Mouse (Mus musculus): Measurements from ENCODE around the gene Rpf2. TPM values are rescaled to one million over a fixed set of nuclear protein-coding genes. Genes with fewer than 3 reads are reported as not detected.
A peak's percentile ranks its signal among the peaks of the same experiment; 100 is the strongest.

Rpf2 gene
- total RNA-seq, 1 experiment from 2014 or later, result 215 TPM

- peak; percentile 60 to 66 for ATAC-seq (replicated peaks in 1 of 2; ENCODE audit: insufficient read depth in 1 of 2, low FRiP score in 2 of 2, low TSS enrichment in 1 of 2, low read depth in 1 of 2, poor library complexity in 2 of 2, severe bottlenecking in 2 of 2)
Measured at GRCm38 (mm10) chr10:40189689-40190088, 57.1 kb downstream of the Rpf2 start.

GRCm38 (mm10) chr10:40188831-40189230 is 58.0 kb downstream of the Rpf2 start:
- no peak for ATAC-seq (replicated peaks in 1 of 2; ENCODE audit: insufficient read depth in 1 of 2, low FRiP score in 2 of 2, low TSS enrichment in 1 of 2, low read depth in 1 of 2, poor library complexity in 2 of 2, severe bottlenecking in 2 of 2)

- ATAC-seq (replicated peaks in 1 of 2; ENCODE audit: insufficient read depth in 1 of 2, low FRiP score in 2 of 2, low TSS enrichment in 1 of 2, low read depth in 1 of 2, poor library complexity in 2 of 2, severe bottlenecking in 2 of 2), result no peak
Measured at GRCm38 (mm10) chr10:40185956-40186355, 60.9 kb downstream of the Rpf2 start.

GRCm38 (mm10) chr10:40180011-40180410 is 66.8 kb downstream of the Rpf2 start:
- ATAC-seq (replicated peaks in 1 of 2; ENCODE audit: insufficient read depth in 1 of 2, low FRiP score in 2 of 2, low TSS enrichment in 1 of 2, low read depth in 1 of 2, poor library complexity in 2 of 2, severe bottlenecking in 2 of 2), result no peak

GRCm38 (mm10) chr10:40179142-40179541 is 67.7 kb downstream of the Rpf2 start:
- ATAC-seq (replicated peaks in 1 of 2; ENCODE audit: insufficient read depth in 1 of 2, low FRiP score in 2 of 2, low TSS enrichment in 1 of 2, low read depth in 1 of 2, poor library complexity in 2 of 2, severe bottlenecking in 2 of 2), result no peak

- ATAC-seq (replicated peaks in 1 of 2; ENCODE audit: insufficient read depth in 1 of 2, low FRiP score in 2 of 2, low TSS enrichment in 1 of 2, low read depth in 1 of 2, poor library complexity in 2 of 2, severe bottlenecking in 2 of 2), result peak; percentile 17 to 34; a peak in 1 of 4 replicates
Measured at GRCm38 (mm10) chr10:40177323-40177962, 69.4 kb downstream of the Rpf2 start.

Other genes with a start within 250 kb of the Rpf2 start
- gene Mfsd4b1, start 221.8 kb downstream of the Rpf2 start, total RNA-seq (2017), result not detected in 2 replicates
- gene Slc16a10, start 104.8 kb downstream of the Rpf2 start, total RNA-seq (2017), result 12.8 and 19.6 TPM in 2 replicates
- gene Gtf3c6, start 11.1 kb upstream of the Rpf2 start, total RNA-seq (2017), result 201 and 321 TPM in 2 replicates
- gene Amd1, start 55.1 kb upstream of the Rpf2 start, total RNA-seq (2017), result 181 and 193 TPM in 2 replicates
- gene Cdk19, start 92.5 kb upstream of the Rpf2 start, total RNA-seq (2017), result 83.1 and 114 TPM in 2 replicates

Measured in hematopoietic stem cell, adult 5-6 weeks (primary cell).